Mouse (Mus musculus): ENCODE measurements around the gene Endov.

Gene Endov

DNA sequence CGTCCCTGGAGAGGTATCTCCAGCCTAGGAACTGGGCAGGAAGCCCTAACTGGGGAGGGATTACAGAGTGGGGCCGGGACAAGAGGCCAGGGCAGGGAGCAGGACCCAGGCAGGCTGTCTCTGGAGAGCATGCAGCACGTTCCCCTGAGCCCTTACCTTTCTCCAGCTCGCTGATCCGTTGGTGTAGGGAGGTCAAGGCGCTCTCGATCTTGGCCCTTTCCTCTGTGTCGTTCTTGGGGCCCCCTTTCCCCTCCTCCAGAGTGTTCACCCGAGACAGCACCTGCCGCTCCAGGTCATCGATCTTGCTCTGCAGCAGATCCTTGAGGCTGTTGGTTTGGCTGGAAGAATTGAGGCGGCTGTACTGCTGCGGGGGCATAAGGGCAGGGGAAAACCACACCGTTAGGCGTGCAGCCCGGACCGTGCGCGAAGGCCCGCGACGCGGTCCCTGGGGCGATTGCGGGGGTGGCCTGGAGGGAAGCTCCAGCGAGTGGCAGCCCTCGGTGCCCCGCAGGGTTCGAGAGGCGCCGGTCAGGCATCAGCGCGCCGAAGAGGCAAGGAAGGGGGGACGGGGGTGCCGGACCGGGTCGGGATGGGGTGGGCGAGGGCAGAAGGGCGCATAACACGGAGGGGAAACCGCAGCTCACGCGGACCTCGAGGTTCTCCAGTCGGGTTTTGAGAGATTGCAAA lies 55.5 kb downstream of the Endov start:
- peak; percentile 33 for DNase-seq (ENCODE audit: low spot score)

DNA sequence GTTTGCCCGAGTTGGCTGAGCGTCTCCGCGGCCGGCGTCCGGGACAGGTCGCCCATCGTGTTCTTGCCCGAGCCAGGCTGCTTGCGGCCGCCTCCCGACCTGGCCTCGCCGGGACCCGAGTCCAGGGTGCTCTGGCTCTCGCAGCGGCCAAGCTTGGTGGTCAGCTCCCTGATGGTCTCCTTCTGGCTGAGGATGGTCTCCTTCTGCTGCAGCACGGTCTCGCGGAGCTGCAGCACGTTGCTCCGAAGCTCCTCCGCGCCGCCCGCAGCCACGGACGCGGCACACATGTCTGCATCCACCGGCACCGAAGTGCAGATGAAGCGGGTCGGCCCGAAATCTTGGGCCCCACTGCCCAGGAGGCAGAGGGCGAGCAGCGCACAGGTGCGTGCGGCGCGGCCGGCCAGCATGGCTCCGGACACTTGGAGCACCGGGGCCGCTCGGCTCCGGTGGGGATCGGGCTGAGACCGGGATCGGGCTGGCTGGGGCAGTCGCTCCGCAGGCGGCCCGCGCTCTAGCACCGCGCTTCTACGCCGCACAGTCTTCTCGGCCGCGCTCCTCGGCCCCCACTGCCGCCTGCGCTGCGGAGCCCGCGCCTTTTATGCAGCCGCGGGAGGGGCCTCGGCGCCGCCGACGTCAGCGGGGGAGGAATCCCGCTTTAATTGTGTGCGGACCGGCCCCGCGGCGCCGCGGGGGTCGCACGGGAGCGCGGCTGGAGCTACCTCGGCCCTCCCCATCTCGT lies 56.2 kb downstream of the Endov start, which contains the start of gene Nptx1:
Nptx1 (minus strand) TSS at position 571 of the 739 bp plus-strand sequence.
- DNase-seq (ENCODE audit: low spot score), result peak; percentile 47

DNA sequence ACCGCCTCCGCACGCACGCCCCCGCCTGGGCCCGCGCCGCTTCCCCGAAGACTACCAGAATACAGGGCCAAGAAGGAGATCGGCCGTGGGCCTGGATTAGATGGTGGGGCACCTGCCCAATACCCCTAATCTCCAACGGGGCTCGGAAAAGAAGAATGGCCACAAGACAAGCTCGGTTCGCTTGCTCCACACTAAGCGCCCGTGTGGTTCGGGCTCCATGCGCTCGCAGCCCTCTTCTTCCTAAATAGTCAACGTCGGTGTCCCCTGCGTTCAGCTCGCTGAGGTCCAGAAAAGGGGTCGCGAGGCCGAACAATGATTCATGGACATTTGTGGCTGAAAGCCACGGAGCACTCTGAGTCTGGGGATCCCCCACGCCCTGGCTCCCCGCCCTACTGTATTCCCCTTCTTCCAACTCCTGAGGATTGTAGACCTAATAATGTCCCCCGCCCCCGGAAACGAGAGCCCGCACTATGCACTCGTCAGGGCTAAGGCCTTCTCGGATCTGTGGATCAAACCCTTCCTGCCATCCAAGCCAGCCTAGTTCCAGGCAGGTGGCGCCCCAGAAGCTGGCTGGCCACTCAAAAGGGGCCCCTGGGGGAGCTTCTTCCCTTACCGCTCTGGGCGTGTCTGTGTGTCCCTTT lies 56.9 kb downstream of the Endov start:
- DNase-seq (ENCODE audit: low spot score), result peak; percentile 59

DNA sequence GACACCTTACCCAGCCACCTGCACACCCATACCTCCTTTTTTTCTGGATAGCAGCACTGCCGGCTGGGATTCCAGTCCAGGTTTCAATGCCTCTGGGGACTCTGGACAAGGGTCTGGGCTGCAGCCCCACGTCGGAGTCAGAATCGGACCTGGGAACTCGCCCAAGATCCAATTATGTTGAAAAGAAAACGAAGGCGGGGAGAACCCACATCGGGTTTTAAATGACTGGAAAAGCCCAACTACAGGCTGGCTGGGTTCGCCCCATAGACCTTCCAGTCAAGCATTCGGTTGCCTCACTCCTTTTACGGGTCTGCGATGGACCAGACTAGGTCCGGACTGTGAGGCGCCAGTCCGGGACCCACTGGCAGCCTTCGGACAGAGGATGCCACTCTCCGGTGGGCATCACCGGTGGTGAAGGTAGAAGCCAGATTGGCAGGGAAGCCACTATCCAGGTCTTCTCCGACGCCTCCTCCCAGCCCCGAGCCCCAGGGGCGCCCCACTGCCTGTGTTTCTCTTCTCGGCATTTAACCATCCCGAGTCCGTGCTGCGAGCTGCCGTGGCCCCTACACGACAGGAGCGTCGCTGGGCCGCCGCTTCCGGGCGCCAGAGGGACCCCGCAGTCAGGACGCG lies 57.7 kb downstream of the Endov start:
- peak; percentile 40 for DNase-seq (ENCODE audit: low spot score)

DNA sequence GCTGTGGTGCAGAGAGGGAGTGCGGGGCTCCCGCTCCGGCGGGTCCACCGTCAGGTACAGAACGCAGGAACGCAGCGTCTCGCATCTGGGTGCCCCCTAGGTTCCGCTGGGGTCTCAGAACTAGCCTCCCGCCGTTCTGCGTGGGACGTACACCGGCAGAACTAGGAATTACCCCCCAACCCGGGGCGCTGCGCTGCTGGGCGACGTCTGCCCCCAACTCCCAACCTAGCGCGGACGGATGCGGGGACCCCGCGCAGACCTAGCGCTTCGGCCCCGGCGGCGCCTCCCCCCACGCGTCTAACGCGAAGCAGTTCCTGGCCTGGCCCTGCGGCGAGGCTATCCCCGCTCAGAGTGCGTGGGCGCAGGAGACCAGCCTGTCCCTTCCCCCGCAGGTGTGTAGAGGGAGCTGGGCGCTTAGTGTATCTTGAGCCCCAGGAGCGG lies 58.2 kb downstream of the Endov start:
- DNase-seq (ENCODE audit: low spot score), result no peak

DNA sequence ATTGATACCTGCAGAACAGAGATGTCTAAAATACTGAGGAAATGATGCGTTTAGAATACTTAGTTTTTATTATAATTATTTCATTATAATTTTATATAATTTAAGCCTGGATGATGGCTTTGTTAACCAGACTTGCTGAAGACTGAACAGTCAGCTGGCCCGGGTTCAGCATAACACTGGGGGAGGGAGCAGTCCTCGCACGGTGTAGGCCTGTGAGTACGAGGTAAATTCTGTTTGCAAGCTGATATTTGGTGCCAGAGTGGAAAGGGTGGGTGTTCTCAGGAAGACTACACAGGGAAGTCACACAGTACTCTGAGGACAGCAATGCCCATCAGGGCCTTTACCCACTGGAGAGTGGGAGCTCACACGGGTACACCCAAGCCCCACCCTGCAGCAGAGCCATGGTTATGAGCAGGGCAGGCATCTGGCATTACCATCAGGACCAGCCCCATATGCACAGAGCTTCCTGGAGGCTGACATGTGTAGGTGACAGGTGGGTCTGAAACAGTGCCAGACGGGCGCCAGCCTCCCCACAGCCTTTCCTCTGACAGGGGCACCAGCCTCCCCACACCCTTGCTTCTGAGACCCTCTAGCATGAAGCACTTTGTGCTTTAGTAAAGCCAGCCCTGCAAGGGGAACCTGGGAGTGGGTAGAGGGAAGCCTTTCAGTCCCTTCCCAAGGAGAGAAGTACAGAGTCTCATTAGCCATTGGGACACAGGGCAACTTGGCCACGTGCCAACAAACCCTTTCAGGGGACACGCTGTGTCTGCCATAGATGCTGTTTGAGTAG lies 59.6 kb downstream of the Endov start:
- DNase-seq (ENCODE audit: low spot score), result no peak

DNA sequence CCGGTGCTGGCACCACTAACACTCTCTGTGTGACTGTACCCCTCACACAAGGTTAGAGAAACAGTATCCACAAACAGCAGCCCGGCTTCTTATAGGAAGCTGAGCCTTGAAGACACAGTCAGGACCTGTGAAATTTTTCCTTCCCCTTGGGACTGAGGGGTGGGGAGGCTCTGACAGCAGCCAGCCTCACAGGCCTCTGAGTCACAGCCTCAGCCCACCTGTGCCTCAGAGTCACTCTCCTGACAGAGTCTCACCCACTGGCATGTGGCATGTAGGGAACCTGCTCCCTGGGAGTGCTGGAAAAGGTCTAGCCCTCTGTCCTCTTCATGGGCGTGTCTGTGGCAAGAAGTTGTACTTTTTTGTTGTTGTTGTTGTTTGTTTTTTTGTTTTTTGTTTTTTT lies 60.3 kb downstream of the Endov start:
- DNase-seq (ENCODE audit: low spot score), result no peak

DNA sequence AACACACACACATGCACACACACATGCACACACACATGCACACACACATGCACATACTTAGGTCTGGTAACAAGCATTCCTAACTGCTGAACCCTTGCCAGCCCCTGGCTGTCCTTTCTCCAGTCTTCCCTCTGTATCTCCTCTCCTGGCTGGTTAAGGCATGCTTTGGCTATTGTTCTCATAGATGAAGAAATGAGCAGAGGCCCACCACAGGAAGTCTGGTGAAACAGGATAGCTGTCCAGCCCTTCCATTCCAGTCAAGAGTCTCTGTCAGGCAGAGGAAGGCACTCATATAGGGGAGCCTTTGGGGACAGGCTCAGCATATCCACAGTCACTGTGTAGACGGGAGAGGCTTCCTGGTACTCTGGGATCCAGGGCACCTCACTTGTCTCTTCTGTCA lies 61.2 kb downstream of the Endov start:
- no peak for DNase-seq (ENCODE audit: low spot score)

DNA sequence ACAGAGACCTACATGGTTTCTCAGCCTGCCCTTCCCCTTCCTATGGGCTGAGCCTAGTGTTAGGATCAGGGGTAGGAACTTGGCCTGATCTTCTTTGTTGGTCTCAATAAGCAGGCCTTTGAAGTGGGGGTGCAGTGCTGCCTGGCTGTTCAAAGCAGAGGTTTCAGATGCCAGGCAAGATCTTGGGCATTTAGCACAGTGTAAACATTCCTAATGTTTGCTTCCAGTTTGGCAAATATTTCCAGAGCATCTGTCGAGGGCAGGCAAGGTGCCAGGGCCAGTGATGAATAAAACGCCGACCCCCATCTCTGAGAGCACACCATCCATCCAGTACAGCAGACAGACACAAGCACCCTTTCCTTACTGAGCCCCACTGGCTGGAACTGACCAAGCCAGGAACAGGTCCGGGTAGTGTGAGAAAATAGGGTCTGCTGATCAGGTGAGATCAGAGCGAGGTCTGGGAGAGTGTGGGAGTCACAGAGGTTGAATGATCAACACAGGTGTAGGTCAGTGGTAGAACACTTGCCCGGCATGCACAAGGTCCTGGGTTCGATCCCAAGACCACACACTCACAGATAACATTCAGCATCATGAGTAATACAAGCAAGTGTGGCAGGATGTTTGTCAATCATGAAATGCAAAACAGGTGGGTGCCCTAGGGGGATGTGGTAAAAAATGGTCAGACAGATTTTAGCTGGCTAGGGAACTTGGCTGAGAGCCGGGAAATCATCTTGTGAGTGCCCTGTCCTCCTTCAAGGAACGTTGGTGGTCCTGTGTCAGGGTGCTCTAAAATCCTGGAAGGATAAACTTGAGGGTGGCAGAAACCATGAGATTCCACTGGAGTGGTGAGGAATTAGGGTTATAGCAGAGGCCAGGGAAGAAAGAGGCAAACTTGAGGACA lies 62.0 kb downstream of the Endov start:
- no peak for DNase-seq (ENCODE audit: low spot score)

DNA sequence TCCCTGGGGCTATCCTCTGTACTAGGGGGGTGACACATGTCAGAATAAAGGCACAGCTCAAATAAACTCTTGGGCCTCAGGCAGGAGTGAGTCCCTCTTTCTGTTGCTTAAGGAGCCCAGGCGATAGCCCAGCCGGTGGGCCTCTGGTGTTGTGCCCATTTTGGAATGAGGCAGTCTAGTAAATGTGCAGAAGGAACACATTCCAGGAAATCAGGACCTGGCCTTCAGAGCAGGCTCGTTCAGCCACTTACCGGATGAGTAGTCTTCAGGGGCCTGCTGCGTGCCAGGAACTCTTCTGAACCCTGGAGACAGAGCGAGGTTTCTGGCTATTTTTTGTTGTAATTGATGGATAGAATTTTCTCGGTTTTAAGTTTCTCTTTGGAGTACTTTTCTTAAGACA lies 63.6 kb downstream of the Endov start:
- no peak for DNase-seq (ENCODE audit: low spot score)

DNA sequence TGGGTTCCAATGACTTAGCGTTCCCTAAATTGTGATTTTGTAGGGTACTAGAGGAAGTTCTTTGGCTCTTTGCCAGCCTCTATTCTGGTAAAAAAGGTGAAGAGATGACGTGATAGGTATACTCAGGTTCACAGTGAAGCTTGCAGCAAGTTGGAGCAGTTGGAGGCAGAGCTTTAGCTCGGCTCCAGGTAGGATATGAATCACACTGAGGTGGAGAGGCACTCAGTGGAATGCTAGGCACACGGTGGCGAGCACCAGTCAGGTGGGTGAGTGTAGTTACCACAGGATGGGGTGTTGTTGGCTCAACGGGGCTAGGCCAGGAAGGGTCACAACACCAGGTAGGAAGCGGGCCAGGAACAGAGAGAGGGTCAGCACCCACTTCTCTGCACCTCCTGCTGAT lies 64.0 kb downstream of the Endov start:
- DNase-seq (ENCODE audit: low spot score), result no peak

DNA sequence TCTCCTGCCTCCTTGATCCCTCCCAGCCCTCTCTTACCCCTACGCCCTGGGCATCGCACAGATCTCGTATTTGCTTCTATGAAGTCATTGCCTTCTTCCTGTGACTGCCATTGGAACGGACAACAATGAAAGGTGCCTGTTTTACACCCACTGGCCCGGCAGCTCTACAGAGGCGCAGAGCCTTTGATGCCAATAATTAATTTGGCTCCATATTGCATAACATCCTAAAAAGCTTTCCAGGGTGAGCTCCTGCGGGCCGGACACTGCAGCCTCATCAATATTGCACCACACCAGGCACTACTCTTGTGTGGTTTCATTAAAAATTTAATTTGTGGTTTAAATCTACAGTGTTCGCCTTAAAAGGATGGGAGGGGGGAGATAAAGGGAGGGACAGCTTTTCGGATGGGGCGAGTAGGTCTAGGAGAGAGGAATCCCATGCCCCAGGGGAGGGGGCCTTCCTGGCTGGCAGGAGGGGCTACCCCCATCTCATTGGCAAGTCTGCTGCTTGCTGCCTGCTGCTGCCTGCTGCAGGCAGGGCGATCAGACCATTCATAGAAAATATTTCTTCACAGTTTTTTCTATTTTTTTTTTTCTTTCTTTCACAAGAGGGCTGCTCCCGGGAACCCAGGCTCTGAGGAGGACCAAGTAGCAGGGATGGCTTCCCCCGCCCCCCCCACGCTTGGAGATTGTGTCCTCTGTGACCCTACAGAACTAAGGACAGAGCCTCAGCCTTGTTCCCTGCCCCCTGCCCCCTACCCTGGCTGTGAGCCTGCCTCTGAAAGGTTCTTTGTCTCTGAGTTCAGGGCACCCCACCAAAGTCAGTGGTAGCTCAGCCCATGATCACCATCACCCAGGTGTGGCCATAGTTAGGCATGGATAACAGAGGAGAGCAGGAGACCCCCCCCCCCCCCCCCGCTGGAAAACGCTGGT lies 67.1 kb downstream of the Endov start:
- DNase-seq (ENCODE audit: low spot score), result peak; percentile 65

DNA sequence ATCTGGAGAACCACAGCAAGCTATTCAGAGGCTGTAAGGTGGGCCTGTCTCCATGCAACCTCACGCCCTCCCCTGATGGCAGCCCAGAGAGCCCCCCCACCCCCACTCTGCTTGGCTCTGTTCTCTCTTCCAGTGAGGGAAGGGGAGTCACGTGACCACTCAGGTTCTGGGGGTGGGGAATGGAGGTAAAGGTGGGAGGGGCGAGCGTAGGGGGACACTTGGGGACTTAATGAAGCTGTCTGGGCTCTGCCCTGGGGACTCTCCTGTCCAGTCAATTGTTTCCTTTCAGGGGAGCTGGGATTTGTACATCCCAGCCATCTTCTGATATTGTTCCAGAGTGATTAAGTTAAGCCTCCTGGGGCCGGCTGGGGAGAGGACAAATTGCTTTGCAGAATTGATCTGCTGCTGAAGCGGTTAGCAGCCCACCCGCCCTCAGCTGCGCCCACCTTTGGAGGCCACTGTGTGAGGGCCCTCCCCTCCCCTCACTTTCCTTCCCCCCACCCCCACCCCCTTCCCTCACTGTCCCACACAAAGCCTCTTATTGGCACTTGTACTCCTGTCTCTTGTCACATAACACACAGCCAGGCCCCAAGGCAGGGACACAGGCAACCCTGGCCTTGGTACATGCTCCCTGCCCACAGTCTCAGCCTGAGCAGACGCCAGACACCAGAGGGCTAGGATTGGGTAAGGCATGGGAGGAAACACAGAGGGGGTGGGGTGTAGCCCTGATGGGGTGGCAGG lies 67.9 kb downstream of the Endov start:
- DNase-seq (ENCODE audit: low spot score), result peak; percentile 83
